Mouse (Mus musculus): Measurements from ENCODE around the gene Klf7. TPM values are rescaled to one million over a fixed set of nuclear protein-coding genes. Genes with fewer than 3 reads are reported as not detected.

The Klf7 gene
- polyA plus RNA-seq, 1 experiment from 2014 or later, result 35.5 TPM

DNA sequence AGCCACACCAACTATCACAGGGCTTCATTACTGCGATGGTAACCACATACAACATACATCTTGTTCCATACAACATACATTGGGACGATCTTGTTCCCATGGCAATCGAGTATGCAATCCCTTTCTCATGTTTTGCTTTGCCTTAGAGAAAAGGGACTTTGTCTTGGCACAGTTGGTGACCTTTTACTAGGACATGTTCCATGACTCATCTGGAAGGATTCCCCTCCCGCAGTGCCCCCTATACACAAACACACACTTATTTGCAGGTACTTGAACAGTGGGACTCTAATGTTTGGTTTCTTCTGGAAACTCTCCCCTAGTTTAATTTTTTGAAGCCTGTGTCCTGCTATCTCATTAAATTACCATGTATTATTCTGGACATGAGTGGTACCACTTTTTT, 123.2 kb downstream of the Klf7 start:
- Histone ChIP-seq H3K4me2 (ENCODE audit: low read depth) (no peak overlapping the region), H3K9me3 (ENCODE audit: control insufficient read depth, low read length) (no peaks in the 10 kb centered on the region), H3K36me3 (ENCODE audit: control insufficient read depth, insufficient read depth, low read length) (no peaks in the 10 kb centered on the region), H3K27ac (ENCODE audit: low read depth, low read length) (no peak overlapping the region), H3K4me1 (ENCODE audit: control insufficient read depth, insufficient read depth, low read length) (peaks cover 7% of the 10 kb centered on the region; the same call in 1 of the 2 replicates), H3K27me3 (ENCODE audit: control insufficient read depth, insufficient read depth, low read length) (no peaks in the 10 kb centered on the region), H3K9ac (ENCODE audit: low read length) (no peak overlapping the region), H3K4me3 (ENCODE audit: low read depth, low read length) (no peak overlapping the region)
- ATAC-seq (ENCODE audit: insufficient read depth, low FRiP score, low TSS enrichment), result no peak
- 84% methylated on average over 4 of the region's 4 CpGs for WGBS
- no peak for DNase-seq (ENCODE audit: low spot score)

DNA sequence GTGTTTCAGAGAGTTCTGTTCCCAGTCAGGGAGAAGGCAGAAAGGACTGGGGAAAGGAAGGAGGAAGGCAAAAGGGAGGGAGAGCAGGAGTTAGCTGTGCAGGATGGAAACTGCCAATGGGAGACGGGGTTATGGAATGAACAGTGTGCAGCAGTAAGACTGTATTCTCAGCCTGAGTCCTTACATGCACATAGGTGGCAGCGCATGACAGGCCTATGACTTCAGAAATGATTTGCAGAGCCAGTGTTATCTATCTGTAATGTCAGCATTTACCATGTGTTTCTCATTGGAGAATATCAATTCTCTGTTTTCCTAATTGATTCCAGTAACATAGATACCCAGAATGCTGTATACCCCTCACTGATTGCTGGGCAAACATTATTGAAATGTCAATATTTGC, 123.9 kb downstream of the Klf7 start:
- no peak overlapping the region for H3K4me2 ChIP-seq (ENCODE audit: low read depth)
- no peaks in the 10 kb centered on the region for H3K9me3 ChIP-seq (ENCODE audit: control insufficient read depth, low read length)
- no peaks in the 10 kb centered on the region for H3K36me3 ChIP-seq (ENCODE audit: control insufficient read depth, insufficient read depth, low read length)
- no peak overlapping the region for H3K9ac ChIP-seq (ENCODE audit: low read length)
- WGBS, result 82% methylated on average over 2 of the region's 2 CpGs
- no peak overlapping the region for H3K4me3 ChIP-seq (ENCODE audit: low read depth, low read length)
- H3K4me1 ChIP-seq (ENCODE audit: control insufficient read depth, insufficient read depth, low read length), result peaks cover 13% of the 10 kb centered on the region
- H3K27me3 ChIP-seq (ENCODE audit: control insufficient read depth, insufficient read depth, low read length), result no peaks in the 10 kb centered on the region
- DNase-seq (ENCODE audit: low spot score) (no peak), ATAC-seq (ENCODE audit: insufficient read depth, low FRiP score, low TSS enrichment) (no peak)
- no peak overlapping the region for H3K27ac ChIP-seq (ENCODE audit: low read depth, low read length)

- no peak for ATAC-seq (ENCODE audit: insufficient read depth, low FRiP score, low TSS enrichment)
- H3K27ac ChIP-seq (ENCODE audit: low read depth, low read length), result no peak overlapping the region
Measured at GRCm38 (mm10) chr1:63995828-63996227, 126.3 kb downstream of the Klf7 start.

GRCm38 (mm10) chr1:63995137-63995492, 127.0 kb downstream of the Klf7 start:
- DNase-seq (ENCODE audit: low spot score), result no peak
- no peak overlapping the region for H3K9ac ChIP-seq (ENCODE audit: low read length)
- 63% methylated on average over 5 of the region's 5 CpGs for WGBS
- no peak overlapping the region for H3K4me3 ChIP-seq (ENCODE audit: low read depth, low read length)
- H3K4me2 ChIP-seq (ENCODE audit: low read depth), result no peak overlapping the region
- H3K9me3 ChIP-seq (ENCODE audit: control insufficient read depth, low read length), result no peaks in the 10 kb centered on the region
- H3K36me3 ChIP-seq (ENCODE audit: control insufficient read depth, insufficient read depth, low read length), result no peaks in the 10 kb centered on the region
- ATAC-seq (ENCODE audit: insufficient read depth, low FRiP score, low TSS enrichment), result no peak
- H3K4me1 ChIP-seq (ENCODE audit: control insufficient read depth, insufficient read depth, low read length), result peaks cover 13% of the 10 kb centered on the region
- H3K27ac ChIP-seq (ENCODE audit: low read depth, low read length), result peak overlapping the region; percentile 49
- H3K27me3 ChIP-seq (ENCODE audit: control insufficient read depth, insufficient read depth, low read length), result no peaks in the 10 kb centered on the region

More at GRCm38 (mm10) chr1:63995828-63996227, 126.3 kb downstream of the Klf7 start:
- no peak overlapping the region for H3K9ac ChIP-seq (ENCODE audit: low read length)
- 29% methylated on average over 4 of the region's 4 CpGs for WGBS
- H3K9me3 ChIP-seq (ENCODE audit: control insufficient read depth, low read length), result no peaks in the 10 kb centered on the region
- peaks cover 13% of the 10 kb centered on the region for H3K4me1 ChIP-seq (ENCODE audit: control insufficient read depth, insufficient read depth, low read length)
- no peaks in the 10 kb centered on the region for H3K27me3 ChIP-seq (ENCODE audit: control insufficient read depth, insufficient read depth, low read length)
- no peaks in the 10 kb centered on the region for H3K36me3 ChIP-seq (ENCODE audit: control insufficient read depth, insufficient read depth, low read length)
- no peak overlapping the region for H3K4me3 ChIP-seq (ENCODE audit: low read depth, low read length)
- H3K4me2 ChIP-seq (ENCODE audit: low read depth), result no peak overlapping the region
- DNase-seq (ENCODE audit: low spot score), result no peak

DNA sequence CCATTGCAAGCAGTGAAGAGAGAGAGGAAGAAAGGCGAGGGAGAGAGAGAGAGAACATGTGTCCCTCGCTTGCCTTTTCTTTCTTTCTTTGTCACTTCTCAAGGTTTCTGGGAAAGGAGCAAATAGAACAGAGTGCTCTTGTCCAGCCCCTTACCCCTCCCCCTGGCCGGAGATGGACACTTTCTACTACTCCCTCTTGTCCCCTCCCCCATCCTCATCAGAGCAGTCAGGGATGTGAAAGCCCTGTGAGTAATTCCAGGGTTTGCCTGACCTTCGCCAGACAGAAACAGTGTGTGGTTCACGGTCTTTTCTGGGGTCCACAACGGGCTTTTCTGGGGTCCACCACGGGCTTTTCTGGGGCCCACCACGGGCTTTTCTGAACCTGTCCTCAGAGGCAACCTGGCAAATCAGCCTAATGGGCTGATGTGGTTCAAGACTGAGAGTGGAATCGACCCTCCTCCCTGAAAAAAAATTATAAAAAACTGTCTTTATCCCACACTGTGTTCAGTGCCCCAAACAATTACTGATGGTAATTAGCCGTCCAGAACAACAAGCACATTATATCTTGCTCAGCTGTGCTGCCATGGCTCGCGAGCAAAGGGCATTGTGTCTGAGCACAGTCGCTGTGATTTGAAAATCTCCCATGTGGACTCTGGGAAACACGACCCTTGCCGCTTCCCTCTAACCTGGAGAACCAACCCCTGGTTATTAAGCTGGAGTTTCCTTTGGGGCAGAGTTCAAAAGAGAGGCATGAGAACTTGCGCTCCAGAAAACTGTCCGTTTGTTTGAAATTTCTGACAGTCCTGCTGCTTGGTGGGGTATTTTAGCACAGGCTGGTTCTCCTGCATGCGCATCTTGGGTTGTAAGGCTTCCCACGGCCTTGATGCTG, 127.6 kb downstream of the Klf7 start:
- WGBS, result 24% methylated on average over 19 of the region's 19 CpGs
- Histone ChIP-seq H3K4me2 (ENCODE audit: low read depth) (peak overlapping the region; percentile 7; the same call in 1 of the 2 replicates), H3K36me3 (ENCODE audit: control insufficient read depth, insufficient read depth, low read length) (no peaks in the 10 kb centered on the region), H3K9me3 (ENCODE audit: control insufficient read depth, low read length) (no peaks in the 10 kb centered on the region), H3K27ac (ENCODE audit: low read depth, low read length) (peak overlapping the region; percentile 49), H3K4me1 (ENCODE audit: control insufficient read depth, insufficient read depth, low read length) (peaks cover 13% of the 10 kb centered on the region), H3K4me3 (ENCODE audit: low read depth, low read length) (no peak overlapping the region), H3K27me3 (ENCODE audit: control insufficient read depth, insufficient read depth, low read length) (no peaks in the 10 kb centered on the region), H3K9ac (ENCODE audit: low read length) (no peak overlapping the region)
- DNase-seq (ENCODE audit: low spot score), result peak; percentile 70
- ATAC-seq (ENCODE audit: insufficient read depth, low FRiP score, low TSS enrichment), result peak; percentile 90

DNA sequence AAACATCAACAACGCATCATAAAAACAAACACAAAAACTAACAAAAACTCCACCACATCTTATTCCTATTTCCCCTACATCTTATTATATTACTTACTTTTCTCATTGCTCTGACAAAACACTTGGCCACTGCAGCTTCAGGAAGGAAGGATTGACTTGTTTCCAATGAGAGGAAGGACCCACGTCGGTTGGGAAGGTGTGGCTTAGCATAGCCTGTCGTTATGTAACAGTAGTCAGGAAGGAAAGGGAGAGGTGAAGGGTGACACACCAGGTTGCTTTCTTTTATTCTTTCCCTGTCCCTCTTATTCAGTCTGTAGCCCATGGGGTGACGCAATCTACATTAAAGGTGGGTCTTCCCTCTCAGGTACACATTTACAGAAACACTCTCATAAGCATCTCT, 129.6 kb downstream of the Klf7 start:
- Histone ChIP-seq H3K4me3 (ENCODE audit: low read depth, low read length) (no peak overlapping the region), H3K27me3 (ENCODE audit: control insufficient read depth, insufficient read depth, low read length) (no peaks in the 10 kb centered on the region), H3K9ac (ENCODE audit: low read length) (no peak overlapping the region), H3K9me3 (ENCODE audit: control insufficient read depth, low read length) (no peaks in the 10 kb centered on the region), H3K4me1 (ENCODE audit: control insufficient read depth, insufficient read depth, low read length) (peaks cover 13% of the 10 kb centered on the region), H3K36me3 (ENCODE audit: control insufficient read depth, insufficient read depth, low read length) (no peaks in the 10 kb centered on the region), H3K27ac (ENCODE audit: low read depth, low read length) (no peak overlapping the region), H3K4me2 (ENCODE audit: low read depth) (no peak overlapping the region)
- ATAC-seq (ENCODE audit: insufficient read depth, low FRiP score, low TSS enrichment) (no peak), DNase-seq (ENCODE audit: low spot score) (no peak)
- WGBS, result 84% methylated on average over 5 of the region's 5 CpGs

DNA sequence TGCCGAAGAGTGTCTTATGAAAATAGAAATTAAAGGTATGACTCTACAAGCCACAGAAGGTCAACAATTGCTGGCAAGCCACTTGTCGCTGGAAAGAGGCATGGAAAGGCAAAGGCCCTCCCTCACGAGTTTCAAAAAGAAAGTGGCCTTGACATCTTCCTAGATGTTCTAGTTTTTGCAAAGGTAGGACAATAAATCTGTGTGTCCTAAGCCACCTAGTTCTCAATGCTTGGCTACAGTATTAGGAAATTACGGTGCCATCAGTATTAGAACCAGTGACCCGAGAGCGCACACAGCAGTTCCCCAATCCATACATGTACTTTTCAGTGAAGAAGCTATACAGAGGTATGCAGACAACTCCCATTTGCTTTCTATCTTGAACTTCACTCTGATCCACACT, 131.7 kb downstream of the Klf7 start:
- H3K36me3 ChIP-seq (ENCODE audit: control insufficient read depth, insufficient read depth, low read length), result no peaks in the 10 kb centered on the region
- no peak overlapping the region for H3K4me2 ChIP-seq (ENCODE audit: low read depth)
- ATAC-seq (ENCODE audit: insufficient read depth, low FRiP score, low TSS enrichment), result no peak

DNA sequence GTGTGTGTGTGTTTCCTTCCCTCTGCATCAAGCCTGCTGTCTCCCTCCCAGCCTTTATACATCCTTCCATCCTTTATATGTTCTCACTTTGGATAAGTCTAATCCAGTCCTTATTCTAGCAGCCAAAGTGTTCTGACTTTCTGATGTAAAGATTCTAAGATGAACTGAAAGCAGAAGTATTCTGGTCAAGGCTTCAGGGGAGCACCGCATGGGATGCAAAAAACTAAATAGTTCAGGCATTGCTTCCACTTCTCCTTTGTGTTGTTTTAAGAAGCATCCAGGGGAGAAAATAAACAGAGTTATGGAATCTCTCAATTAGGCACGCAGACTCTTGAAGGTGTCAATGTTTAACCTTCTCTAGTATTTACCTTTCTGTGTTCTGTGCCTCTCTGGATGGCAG, 141.3 kb downstream of the Klf7 start:
- Histone ChIP-seq H3K9me3 (ENCODE audit: control insufficient read depth, low read length) (no peaks in the 10 kb centered on the region), H3K9ac (ENCODE audit: low read length) (no peak overlapping the region), H3K4me1 (ENCODE audit: control insufficient read depth, insufficient read depth, low read length) (no peaks in the 10 kb centered on the region; the same call in 1 of the 2 replicates), H3K4me3 (ENCODE audit: low read depth, low read length) (no peak overlapping the region), H3K27ac (ENCODE audit: low read depth, low read length) (no peak overlapping the region), H3K36me3 (ENCODE audit: control insufficient read depth, insufficient read depth, low read length) (no peaks in the 10 kb centered on the region), H3K4me2 (ENCODE audit: low read depth) (no peak overlapping the region), H3K27me3 (ENCODE audit: control insufficient read depth, insufficient read depth, low read length) (no peaks in the 10 kb centered on the region)
- WGBS, result 50% methylated on average over 2 of the region's 2 CpGs
- DNase-seq (ENCODE audit: low spot score) (no peak), ATAC-seq (ENCODE audit: insufficient read depth, low FRiP score, low TSS enrichment) (no peak)

More for the DNA sequence above, 131.7 kb downstream of the Klf7 start:
- Histone ChIP-seq H3K27ac (ENCODE audit: low read depth, low read length) (no peak overlapping the region), H3K4me1 (ENCODE audit: control insufficient read depth, insufficient read depth, low read length) (peaks cover 12% of the 10 kb centered on the region), H3K9me3 (ENCODE audit: control insufficient read depth, low read length) (no peaks in the 10 kb centered on the region), H3K4me3 (ENCODE audit: low read depth, low read length) (no peak overlapping the region), H3K9ac (ENCODE audit: low read length) (no peak overlapping the region), H3K27me3 (ENCODE audit: control insufficient read depth, insufficient read depth, low read length) (no peaks in the 10 kb centered on the region)
- 94% methylated on average over 6 of the region's 6 CpGs for WGBS
- no peak for DNase-seq (ENCODE audit: low spot score)

All from neural tube, embryonic 11.5 days (tissue).